Mouse (Mus musculus) CH12.LX (cell line): ENCODE data around the gene Rplp1. TPM values are rescaled to one million over a fixed set of nuclear protein-coding genes. Genes with fewer than 3 reads are reported as not detected.

Experiments used
- DNase-seq: peaks from one replicate; pipeline ENCODE4 v3.0.0-alpha.2; 2013; ENCODE audit errors: extremely low read depth
- H3K27ac ChIP-seq: 2 replicates; pipeline ENCODE4 v1.5.1; 2012; ENCODE audit warnings: low read depth, mild to moderate bottlenecking, control low read depth, moderate library complexity; ENCODE audit not compliant: insufficient read depth
- H3K27me3 ChIP-seq: replicated peaks from 2 replicates; pipeline ENCODE3; 2012; ENCODE audit warnings: inconsistent platforms
- H3K36me3 ChIP-seq, 2 experiments: replicated peaks in 1 of 2; 2 replicates each; pipeline versions ENCODE3 to v1.6.1; 2012; ENCODE audit warnings: inconsistent platforms in 1 of 2, low read length in 1 of 2, mild to moderate bottlenecking in 1 of 2, mixed read lengths in 1 of 2, moderate library complexity in 1 of 2; ENCODE audit not compliant: control insufficient read depth in 1 of 2, insufficient read depth in 1 of 2
- H3K4me1 ChIP-seq, 2 experiments: 2 replicates each; pipeline ENCODE4 v1.6.1; 2012; ENCODE audit warnings: inconsistent platforms in 1 of 2, moderate library complexity in 1 of 2; ENCODE audit not compliant: insufficient read depth in 2 of 2, control insufficient read depth in 1 of 2
- H3K4me2 ChIP-seq: 2 replicates; pipeline ENCODE4 v1.6.1; 2012; ENCODE audit warnings: low read depth, mild to moderate bottlenecking, control low read depth; ENCODE audit not compliant: poor library complexity, insufficient read depth, severe bottlenecking
- H3K4me3 ChIP-seq, 3 experiments: fragments of 150-350 bp in 1 of 3; sonication (generic) in 1 of 3; replicated peaks in 1 of 3; 2 replicates each; pipeline versions ENCODE3 to v1.5.1; 2011 to 2012; ENCODE audit warnings: low read depth in 2 of 3, low read length in 2 of 3, mild to moderate bottlenecking in 2 of 3, moderate library complexity in 2 of 3, control low read depth in 1 of 3, improper control_type of control experiment in 1 of 3, inconsistent platforms in 1 of 3, mixed read lengths in 1 of 3; ENCODE audit not compliant: poor library complexity in 1 of 3
- H3K79me2 ChIP-seq: replicated peaks from 2 replicates; pipeline ENCODE4 v1.6.1; 2012; ENCODE audit warnings: mild to moderate bottlenecking, moderate library complexity; ENCODE audit not compliant: control insufficient read depth, poor library complexity, insufficient read depth, severe bottlenecking; ENCODE audit errors: extremely low read depth
- H3K9ac ChIP-seq: 2 replicates; pipeline ENCODE4 v1.6.1; 2012; ENCODE audit warnings: low read depth, mild to moderate bottlenecking, control low read depth, moderate library complexity; ENCODE audit not compliant: insufficient read depth
- H3K9me3 ChIP-seq: replicated peaks from 2 replicates; pipeline ENCODE3; 2012; ENCODE audit warnings: low read length, inconsistent platforms, mixed read lengths
- CHD1 ChIP-seq: IDR thresholded peaks from 2 replicates; pipeline ENCODE4 v1.6.1; 2012; ENCODE audit warnings: low read depth, low read length, improper control_type of control experiment, inconsistent platforms
- CTCF ChIP-seq, 2 experiments: IDR thresholded peaks in 1 of 2; conservative IDR thresholded peaks in 1 of 2; 2 replicates each; pipeline ENCODE4 v1.5.1; 2011 to 2012; ENCODE audit warnings: low read depth in 2 of 2, low read length in 2 of 2, improper control_type of control experiment in 1 of 2, inconsistent platforms in 1 of 2, mild to moderate bottlenecking in 1 of 2, moderate library complexity in 1 of 2
- EP300 ChIP-seq: IDR thresholded peaks from 2 replicates; pipeline ENCODE4 v1.6.1; 2011; ENCODE audit warnings: low read length, improper control_type of control experiment
- ETS1 ChIP-seq: conservative IDR thresholded peaks from 2 replicates; pipeline ENCODE4 v1.6.1; 2012; ENCODE audit warnings: low read depth, mild to moderate bottlenecking, inconsistent platforms, low read length, improper control_type of control experiment, moderate library complexity
- GABPA ChIP-seq: IDR thresholded peaks from 2 replicates; pipeline ENCODE4 v1.6.1; 2012; ENCODE audit warnings: low read depth, low read length, improper control_type of control experiment, inconsistent platforms; ENCODE audit not compliant: insufficient replicate concordance
- IRF4 ChIP-seq: IDR thresholded peaks from 2 replicates; pipeline ENCODE4 v1.6.1; 2014; ENCODE audit warnings: low read depth, mild to moderate bottlenecking, inconsistent platforms, low read length, improper control_type of control experiment
- JUN ChIP-seq: IDR thresholded peaks from 2 replicates; pipeline ENCODE4 v1.6.1; 2011; ENCODE audit warnings: low read depth, mild to moderate bottlenecking, low read length, improper control_type of control experiment, moderate library complexity; ENCODE audit not compliant: insufficient read depth
- JUND ChIP-seq: conservative IDR thresholded peaks from 2 replicates; pipeline ENCODE4 v1.6.1; 2011; ENCODE audit warnings: low read depth, low read length, improper control_type of control experiment
- MAFK ChIP-seq: IDR thresholded peaks from 2 replicates; pipeline ENCODE4 v1.6.1; 2011; ENCODE audit warnings: low read length, improper control_type of control experiment; ENCODE audit not compliant: insufficient replicate concordance
- MXI1 ChIP-seq: IDR thresholded peaks from 2 replicates; pipeline ENCODE4 v1.6.1; 2011; ENCODE audit warnings: mild to moderate bottlenecking, low read depth, low read length, improper control_type of control experiment
- NELFE ChIP-seq: IDR thresholded peaks from 2 replicates; pipeline ENCODE4 v1.6.1; 2011; ENCODE audit warnings: low read depth, low read length, improper control_type of control experiment
- NRF1 ChIP-seq: IDR thresholded peaks from 2 replicates; pipeline ENCODE4 v1.6.1; 2014; ENCODE audit warnings: low read depth, mild to moderate bottlenecking, inconsistent platforms, low read length, improper control_type of control experiment, moderate library complexity
- PAX5 ChIP-seq: IDR thresholded peaks from 2 replicates; pipeline ENCODE4 v1.6.1; 2012; ENCODE audit warnings: low read length, inconsistent platforms, mixed read lengths
- POLR2A ChIP-seq: IDR thresholded peaks from 2 replicates; pipeline ENCODE4 v1.6.1; 2011; ENCODE audit warnings: low read depth, mild to moderate bottlenecking, improper control_type of control experiment, low read length
- SIN3A ChIP-seq: IDR thresholded peaks from 2 replicates; pipeline ENCODE4 v1.6.1; 2012; ENCODE audit warnings: low read length, improper control_type of control experiment, inconsistent platforms
- TBP ChIP-seq: conservative IDR thresholded peaks from 2 replicates; pipeline ENCODE4 v1.6.1; 2011; ENCODE audit warnings: low read depth, low read length, improper control_type of control experiment
- TCF12 ChIP-seq: IDR thresholded peaks from 2 replicates; pipeline ENCODE4 v1.6.1; 2014; ENCODE audit warnings: low read depth, mild to moderate bottlenecking, inconsistent platforms, low read length, improper control_type of control experiment
- UBTF ChIP-seq: IDR thresholded peaks from 2 replicates; pipeline ENCODE4 v1.6.1; 2012; ENCODE audit warnings: low read depth, mild to moderate bottlenecking, inconsistent platforms, low read length, improper control_type of control experiment, moderate library complexity
- ZNF384 ChIP-seq: IDR thresholded peaks from 2 replicates; pipeline ENCODE4 v1.6.1; 2012; ENCODE audit warnings: low read depth, low read length, improper control_type of control experiment, inconsistent platforms
- dilution Hi-C: fragments of 300-500 bp; cut with MboI; formaldehyde crosslinking; loops from 2 replicates; pipeline ENCODE4 v1.14.3; 2020; ENCODE audit warnings: low sequenced_read_pairs; ENCODE audit not compliant: extremely low pct_unique_long_range_greater_than_20kb, extremely low pct_ligation_motif_present
- in situ Hi-C: fragments of 300-500 bp; cut with MboI; formaldehyde crosslinking; loops from 3 replicates; pipeline ENCODE4 v1.14.3; 2019; ENCODE audit warnings: low sequenced_read_pairs, low pct_ligation_motif_present, low pct_unique_long_range_greater_than_20kb, mixed read lengths
- polyA plus RNA-seq: library from polyadenylated mRNA; unstranded; fragments of >175 nt; gene quantifications from 2 replicates; pipeline ENCODE4 v1.2.1, GENCODE M21; 2012; ENCODE audit warnings: low read depth; ENCODE audit not compliant: insufficient read length
- total RNA-seq, 2 experiments: library from RNA; depleted of rRNA; stranded (reverse); fragments of 300-350 nt in 1 of 2; fragments of >200 nt in 1 of 2; gene quantifications; 2 replicates each; pipeline ENCODE4 v1.2.3; 2012 to 2014

Rplp1 gene
- total and polyA plus RNA-seq, 3 experiments = 6,276 to 13,782 (median 7,835) TPM

DNA sequence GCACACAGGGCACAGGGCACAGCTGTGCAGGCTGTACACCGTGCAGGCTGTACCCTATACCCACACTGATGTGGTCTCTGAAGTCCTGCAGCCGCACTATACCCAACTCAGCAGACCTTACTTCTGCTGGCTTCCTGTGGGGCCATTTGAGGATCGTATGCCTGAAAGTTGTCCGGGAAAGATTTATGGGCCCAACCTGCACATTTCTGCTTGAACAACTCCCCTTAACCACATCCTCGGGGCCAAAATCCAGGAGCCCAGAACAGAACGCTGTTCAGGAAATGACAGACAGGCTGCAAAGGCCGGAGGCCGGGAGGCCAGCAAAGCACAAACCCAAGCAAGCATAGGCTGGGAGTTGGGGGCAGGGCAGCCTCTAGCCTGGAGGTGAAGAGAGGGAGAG lies 41.0 kb downstream of the Rplp1 start:
- Histone ChIP-seq H3K9me3 (peaks cover 20% of the 10 kb centered on the region), H3K27ac (no peak overlapping the region), H3K4me3 (no peak overlapping the region), H3K79me2 (no peaks in the 10 kb centered on the region), H3K9ac (no peak overlapping the region), H3K27me3 (peaks cover 5% of the 10 kb centered on the region), H3K36me3 (no peaks in the 10 kb centered on the region), H3K4me2 (no peak overlapping the region), H3K4me1 (no peaks in the 10 kb centered on the region)
- TF ChIP-seq TBP = no peak
- no peak for TF ChIP-seq MXI1
- TF ChIP-seq IRF4 = no peak
- TF ChIP-seq ETS1 = no peak
- TF ChIP-seq CHD1 = no peak
- TF ChIP-seq CTCF (conservative IDR thresholded peaks at IDR 0.05 in 1 of 2, IDR thresholded peaks at IDR 0.05 in 1 of 2; ENCODE audit: low read depth in 2 of 2, low read length in 2 of 2) = no peak
- TF ChIP-seq SIN3A = no peak
- no peak for TF ChIP-seq MAFK
- no peak for TF ChIP-seq JUN
- TF ChIP-seq PAX5 = no peak
- no peak for TF ChIP-seq TCF12
- no peak for TF ChIP-seq EP300
- TF ChIP-seq ZNF384 = no peak
- TF ChIP-seq JUND = no peak
- TF ChIP-seq NRF1 = no peak
- TF ChIP-seq NELFE = no peak
- TF ChIP-seq POLR2A = no peak
- dilution Hi-C loops = no loop called here
- in situ Hi-C loops = loop anchor here (25.0 kb wide), 1 partner anchor 836 kb away; no protein-coding TSS in a partner anchor
- no peak for DNase-seq

DNA sequence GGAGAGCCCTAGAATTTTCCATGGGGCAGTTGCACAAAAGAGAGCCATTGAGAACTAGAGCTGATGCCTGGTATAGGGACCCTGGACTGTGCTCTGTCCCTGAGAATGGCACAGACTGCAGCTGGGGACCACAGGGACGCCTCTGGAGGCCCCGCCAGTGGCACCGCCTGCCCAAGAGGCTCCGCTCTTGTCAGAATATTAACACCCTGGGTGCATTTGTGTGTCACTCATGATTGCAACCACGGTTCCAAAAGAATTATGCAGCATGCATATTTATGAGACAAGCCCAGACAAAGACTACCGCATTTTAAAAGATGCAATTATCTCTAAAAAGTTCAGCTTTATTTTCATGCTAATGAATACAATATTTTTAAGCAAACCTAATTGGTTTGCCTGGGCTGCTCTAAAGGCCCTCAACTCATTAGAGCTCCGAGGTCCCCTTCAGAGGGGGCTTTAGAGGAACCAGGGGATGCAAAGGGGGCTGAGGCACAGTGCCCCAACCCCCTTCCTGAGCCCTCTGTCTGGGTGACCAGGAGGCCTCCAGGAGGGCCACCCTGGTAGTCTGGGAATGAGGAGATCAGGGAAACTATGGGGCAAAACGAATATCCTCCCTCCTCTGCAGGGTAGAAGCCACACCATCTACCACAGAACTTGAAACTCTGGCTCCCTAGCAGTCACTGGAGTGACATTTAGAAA lies 41.9 kb downstream of the Rplp1 start:
- DNase-seq = no peak
- Histone ChIP-seq H3K79me2 (no peaks in the 10 kb centered on the region), H3K27me3 (peaks cover 5% of the 10 kb centered on the region), H3K4me3 (no peak overlapping the region), H3K27ac (no peak overlapping the region), H3K9me3 (peaks cover 20% of the 10 kb centered on the region), H3K4me2 (no peak overlapping the region), H3K4me1 (no peaks in the 10 kb centered on the region), H3K9ac (no peak overlapping the region), H3K36me3 (no peaks in the 10 kb centered on the region)
- in situ Hi-C loops (loop anchor here (25.0 kb wide), 1 partner anchor 835 kb away; no protein-coding TSS in a partner anchor), dilution Hi-C loops (no loop called here)
- TF ChIP-seq GABPA (no peak), UBTF (no peak), TBP (no peak)
